Mouse (Mus musculus) kidney, adult 11 months (tissue): ENCODE results near the gene Zfp263.

Experiments used
- DNase-seq: peaks from one replicate; pipeline ENCODE4 v3.0.0; 2022

Zfp263 gene

DNA sequence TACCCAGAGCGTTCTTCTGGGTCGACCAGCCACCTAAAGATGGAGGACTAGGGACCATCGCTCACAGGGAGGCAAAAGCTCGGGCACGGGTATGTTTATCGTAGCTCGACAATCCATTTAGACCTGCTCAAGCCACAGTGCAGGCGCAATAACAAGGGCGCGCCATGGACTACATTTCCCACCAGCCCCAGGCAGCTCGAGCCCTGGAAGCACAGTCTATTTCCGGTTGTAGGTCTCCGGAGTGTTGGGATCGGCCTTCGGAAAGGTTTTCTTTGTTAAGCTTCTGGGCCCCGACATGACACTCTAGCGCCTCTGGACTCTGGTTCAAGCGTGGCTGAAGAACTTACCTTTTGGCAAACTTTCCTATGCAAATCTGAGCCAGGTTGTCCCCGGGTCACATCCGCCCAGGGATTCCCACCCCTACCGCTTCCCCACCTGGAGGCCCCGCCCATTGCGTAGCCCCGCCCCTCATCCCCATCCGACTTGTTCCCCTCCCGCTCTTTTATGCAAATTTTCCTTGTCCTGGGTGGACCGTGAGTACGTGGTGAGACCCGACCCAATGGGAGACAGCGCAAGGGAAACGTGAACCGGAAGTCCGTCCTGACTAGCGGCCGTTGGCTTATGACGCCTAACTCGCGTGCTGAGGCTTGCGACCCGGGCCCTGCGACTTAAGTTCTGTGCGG is at the start of gene Zfp263:
Gene Zfp263 (plus strand): TSS at position 591 of the 683 bp plus-strand sequence.
- DNase-seq = peak; percentile 96

DNA sequence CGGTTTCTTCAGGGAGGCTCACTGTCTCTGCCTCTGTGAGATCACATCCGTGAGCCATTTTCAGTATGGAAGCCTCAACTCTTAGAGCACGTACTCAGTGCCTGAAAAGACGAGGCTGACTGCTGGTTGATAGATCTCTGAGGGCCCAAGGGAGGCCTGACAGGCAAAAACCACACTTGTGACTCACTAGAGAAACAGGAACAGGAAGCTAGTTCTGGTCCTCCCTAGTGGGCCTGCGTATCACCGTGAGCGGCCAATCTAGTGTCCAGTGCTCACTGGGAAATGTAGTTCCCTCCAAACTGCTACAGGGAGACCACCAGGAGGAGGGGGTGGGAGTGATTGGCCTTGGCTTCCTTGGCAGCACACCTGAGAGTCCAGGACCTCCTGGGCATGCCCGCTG is 44.6 kb upstream of the Zfp263 start:
- no peak for DNase-seq

GRCm38 (mm10) chr16:3700893-3701292 is 43.0 kb upstream of the Zfp263 start:
- DNase-seq = no peak

GRCm38 (mm10) chr16:3706680-3707079 is 37.2 kb upstream of the Zfp263 start:
- no peak for DNase-seq

DNA sequence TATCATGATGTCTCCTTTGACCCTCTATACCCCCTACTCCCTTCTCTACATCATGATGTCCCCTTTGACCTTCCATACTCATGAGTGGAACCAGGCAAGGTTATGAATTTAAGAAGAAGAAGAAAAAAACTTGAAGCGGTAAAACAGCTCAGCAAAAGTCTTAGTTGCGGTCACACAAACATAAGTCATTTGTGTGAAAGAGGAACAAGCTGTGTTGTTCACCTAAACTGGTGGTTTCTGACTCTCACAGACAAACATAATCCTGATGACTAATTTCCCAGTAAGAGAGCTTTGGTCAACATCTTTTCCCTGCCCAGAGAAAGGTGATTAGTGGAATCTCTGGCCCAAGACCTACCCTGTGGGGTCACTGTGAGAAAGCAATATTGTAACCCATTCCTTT is 29.2 kb upstream of the Zfp263 start:
- DNase-seq = no peak

GRCm38 (mm10) chr16:3717980-3718379 is 25.9 kb upstream of the Zfp263 start, which contains the start of gene Mefv:
TSS of gene Mefv (minus strand) at chr16:3718097.
- no peak for DNase-seq

- DNase-seq = no peak
These were observed 20.7 kb upstream of the Zfp263 start for GRCm38 (mm10) chr16:3723231-3723630.

GRCm38 (mm10) chr16:3727980-3728720 is 15.7 kb upstream of the Zfp263 start:
- no peak for DNase-seq

GRCm38 (mm10) chr16:3732612-3733011 is 11.3 kb upstream of the Zfp263 start:
- DNase-seq = no peak

DNA sequence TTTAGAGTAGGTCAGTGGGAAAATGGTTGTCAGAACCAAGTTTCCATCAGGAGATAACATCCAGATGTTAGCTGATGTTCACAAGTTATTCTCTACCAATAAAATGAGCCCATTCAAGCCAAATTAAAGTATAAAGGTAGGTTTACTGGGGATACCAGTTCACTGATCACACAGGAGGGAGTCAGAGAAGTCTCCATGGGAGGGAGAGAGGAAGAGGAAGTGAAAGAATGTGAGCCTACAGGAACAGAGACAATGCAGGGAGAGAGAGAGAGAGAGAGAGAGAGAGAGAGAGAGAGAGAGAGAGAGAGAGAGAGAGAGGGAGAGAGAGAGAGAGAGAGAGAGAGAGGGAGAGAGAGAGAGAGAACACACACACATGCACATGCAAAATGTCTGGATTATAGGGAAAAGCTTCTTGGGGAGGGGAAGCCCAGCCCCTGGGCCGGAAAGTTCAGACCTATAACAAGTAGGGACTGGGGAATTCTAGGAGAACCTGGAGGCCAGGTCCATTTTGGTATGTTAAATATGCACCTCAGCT is 10.6 kb upstream of the Zfp263 start:
- DNase-seq = no peak

DNA sequence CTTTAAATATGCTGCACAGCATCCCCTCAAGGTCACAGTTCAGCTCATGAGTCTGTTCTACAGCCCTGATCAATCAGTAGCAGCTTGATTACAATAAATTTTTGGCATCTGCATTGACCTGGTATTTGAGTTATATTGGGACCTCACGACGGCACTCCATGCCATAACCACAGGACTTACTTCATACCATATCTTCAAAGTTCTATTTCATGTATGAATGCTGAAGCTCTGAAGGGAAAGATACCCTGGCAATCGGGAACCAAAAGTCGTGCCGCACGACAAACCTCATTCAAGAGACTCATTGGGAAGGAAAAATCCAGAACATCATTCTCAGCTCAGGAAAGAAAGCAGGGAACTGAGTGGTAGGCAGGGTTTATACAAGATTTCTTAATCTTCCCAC is 1.4 kb upstream of the Zfp263 start:
- peak; percentile 5 for DNase-seq

DNA sequence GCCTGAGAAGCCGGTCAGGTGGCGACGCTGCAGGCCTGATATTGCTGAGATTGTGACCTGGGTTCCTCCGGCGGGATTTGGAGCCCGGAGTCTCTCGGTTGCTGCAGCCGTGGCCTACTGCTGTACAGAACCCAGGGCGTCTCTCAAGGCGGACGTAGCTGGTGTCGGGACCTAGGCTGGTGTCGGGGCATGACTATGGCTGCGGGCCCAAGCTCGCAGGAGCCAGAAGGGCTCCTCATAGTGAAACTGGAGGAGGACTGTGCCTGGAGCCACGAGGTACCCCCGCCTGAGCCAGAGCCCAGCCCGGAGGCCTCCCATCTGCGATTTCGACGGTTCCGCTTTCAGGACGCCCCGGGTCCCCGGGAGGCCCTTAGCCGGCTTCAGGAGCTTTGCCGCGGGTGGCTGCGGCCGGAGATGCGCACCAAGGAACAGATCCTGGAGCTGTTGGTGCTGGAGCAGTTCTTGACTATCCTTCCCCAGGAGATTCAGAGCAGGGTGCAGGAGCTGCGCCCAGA is 350 bp downstream of the Zfp263 start:
- DNase-seq = no peak

DNA sequence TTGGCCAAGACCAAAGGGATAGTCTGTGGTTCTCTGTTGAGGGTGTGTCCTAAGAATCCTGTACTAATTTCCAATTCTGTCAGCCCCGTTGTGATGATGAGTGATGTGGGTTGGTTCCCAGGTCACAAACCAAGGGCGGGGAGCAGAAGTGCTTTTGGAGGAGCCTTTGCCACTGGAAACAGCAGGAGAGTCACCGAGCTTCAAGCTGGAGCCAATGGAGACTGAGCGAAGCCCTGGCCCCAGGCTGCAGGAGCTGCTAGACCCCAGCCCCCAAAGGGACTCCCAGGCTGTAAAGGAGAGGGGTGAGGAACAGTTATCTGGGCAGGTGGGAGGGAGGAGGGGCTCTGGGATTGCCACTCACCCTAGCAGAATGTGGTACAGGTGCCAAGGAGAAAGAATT is 1.8 kb downstream of the Zfp263 start:
- DNase-seq = no peak

DNA sequence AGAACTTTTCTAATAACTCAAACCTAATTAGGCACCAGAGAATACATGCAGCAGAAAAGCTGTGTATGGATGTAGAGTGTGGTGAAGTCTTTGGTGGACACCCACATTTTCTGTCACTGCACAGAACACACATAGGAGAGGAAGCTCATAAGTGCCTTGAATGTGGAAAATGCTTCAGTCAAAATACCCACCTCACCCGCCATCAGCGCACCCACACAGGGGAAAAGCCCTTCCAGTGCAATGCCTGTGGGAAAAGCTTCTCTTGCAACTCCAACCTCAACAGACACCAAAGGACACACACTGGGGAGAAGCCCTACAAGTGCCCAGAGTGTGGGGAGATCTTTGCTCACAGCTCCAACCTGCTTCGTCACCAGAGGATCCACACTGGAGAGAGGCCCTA is 5.1 kb downstream of the Zfp263 start:
- DNase-seq = no peak

GRCm38 (mm10) chr16:3771603-3772002 is 27.7 kb downstream of the Zfp263 start:
- no peak for DNase-seq

DNA sequence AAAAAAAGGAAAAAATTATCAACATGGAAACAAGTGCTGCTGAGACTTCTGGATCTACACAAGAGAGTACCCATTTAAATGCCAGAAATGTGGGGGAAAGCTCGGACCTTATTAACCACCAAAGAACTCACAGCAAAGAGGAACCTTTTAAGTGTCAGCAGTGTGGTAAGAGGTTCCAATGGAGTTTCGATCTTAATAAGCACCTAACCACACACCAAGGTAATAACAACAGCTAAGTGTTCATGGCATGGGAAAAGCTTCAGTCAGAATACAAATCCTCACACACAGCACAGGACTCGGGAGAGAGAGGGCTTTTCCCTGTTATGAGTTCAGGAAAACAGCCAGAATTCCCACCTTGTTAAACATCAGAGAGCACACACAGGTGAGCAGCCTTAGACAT is 32.5 kb downstream of the Zfp263 start:
- DNase-seq = no peak

DNA sequence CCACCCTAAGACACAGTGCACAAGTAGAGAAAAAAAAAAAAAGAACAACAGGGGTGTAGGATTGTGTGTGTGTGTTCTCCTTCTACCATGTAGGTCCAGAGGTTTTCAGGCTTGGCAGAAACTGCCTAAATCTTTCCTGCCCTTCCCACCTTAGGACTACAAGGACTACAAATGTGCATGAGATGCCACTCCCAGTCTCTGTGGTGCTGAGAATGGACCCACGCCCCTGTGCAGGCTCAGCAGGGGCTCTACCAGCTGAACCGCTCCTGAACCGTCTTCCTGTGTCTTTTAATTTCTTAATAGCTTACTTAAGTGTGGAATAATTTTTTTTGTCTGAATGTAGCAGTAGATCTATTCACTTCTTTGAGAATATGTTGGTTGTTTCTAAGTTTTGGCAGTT is 34.1 kb downstream of the Zfp263 start:
- DNase-seq = no peak

- DNase-seq = no peak
These were observed 37.3 kb downstream of the Zfp263 start for GRCm38 (mm10) chr16:3781237-3781636.

DNA sequence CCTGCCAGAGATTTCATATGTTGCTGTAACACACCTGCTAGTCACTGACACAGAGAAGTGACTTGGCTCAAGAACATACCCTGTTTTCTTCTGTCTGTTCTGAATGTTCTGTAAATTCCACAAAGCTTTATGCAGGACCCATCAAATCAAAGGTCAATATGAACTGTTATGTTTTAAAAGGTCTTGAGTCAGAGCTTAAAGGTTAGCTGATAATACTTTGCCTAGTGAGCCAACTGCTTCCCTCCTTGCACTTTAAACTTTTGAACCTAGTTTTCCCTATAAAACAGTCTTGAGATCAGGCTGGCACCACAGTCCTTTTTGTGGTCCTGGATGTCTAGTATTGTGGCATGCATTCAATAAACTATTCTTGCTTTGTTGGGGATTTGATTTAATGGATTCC is 44.5 kb downstream of the Zfp263 start:
- DNase-seq = no peak
